Mouse (Mus musculus) liver, embryonic 14.5 days (tissue): ENCODE measurements around the gene Itih3. TPM values are rescaled to one million over a fixed set of nuclear protein-coding genes. Genes with fewer than 3 reads are reported as not detected.
A peak's percentile ranks its signal among the peaks of the same experiment; 100 is the strongest.

Experiments used
- ATAC-seq: fragments of 200-750 bp; cut with Nextera tagmentation; 2 replicates; pipeline ENCODE4 v1.8.0; 2017; ENCODE audit warnings: moderate number of reproducible peaks, mild to moderate bottlenecking, moderate library complexity; ENCODE audit not compliant: insufficient read depth
- DNase-seq, 3 experiments: peaks; one replicate each; pipeline ENCODE4 v3.0.0-alpha.2; 2012 to 2013; ENCODE audit warnings: low read depth in 3 of 3, low spot score in 3 of 3
- H3K27ac ChIP-seq: fragments of 300-500 bp; sonication (generic); 2 replicates; pipeline ENCODE4 v1.5.1; 2014; ENCODE audit warnings: moderate library complexity, mild to moderate bottlenecking, control low read depth, inconsistent platforms
- H3K27me3 ChIP-seq: fragments of 300-500 bp; sonication (generic); 2 replicates; pipeline ENCODE4 v1.6.1; 2014; ENCODE audit warnings: mild to moderate bottlenecking, low read length, moderate library complexity; ENCODE audit not compliant: control insufficient read depth, insufficient read depth
- H3K36me3 ChIP-seq: fragments of 300-500 bp; sonication (generic); replicated peaks from 2 replicates; pipeline ENCODE4 v1.6.1; 2014; ENCODE audit warnings: low read depth; ENCODE audit not compliant: control insufficient read depth, insufficient read depth
- H3K4me1 ChIP-seq, 2 experiments: fragments of 200-500 bp in 1 of 2; fragments of 300-500 bp in 1 of 2; sonication (generic) in 1 of 2; replicated peaks; 2 replicates each; pipeline ENCODE4 v1.6.1; 2012 to 2014; ENCODE audit warnings: antibody characterized with exemption in 1 of 2, inconsistent platforms in 1 of 2, low read length in 1 of 2; ENCODE audit not compliant: control insufficient read depth in 2 of 2, insufficient read depth in 2 of 2
- H3K4me2 ChIP-seq: fragments of 300-500 bp; sonication (generic); 2 replicates; pipeline ENCODE4 v1.6.1; 2014; ENCODE audit warnings: low read depth, mild to moderate bottlenecking, control low read depth, moderate library complexity
- H3K4me3 ChIP-seq, 2 experiments: fragments of 200-500 bp in 1 of 2; fragments of 300-500 bp in 1 of 2; sonication (generic) in 1 of 2; 2 replicates each; pipeline ENCODE4 v1.5.1; 2012 to 2014; ENCODE audit warnings: low read depth in 2 of 2, low read length in 2 of 2, mild to moderate bottlenecking in 2 of 2, control low read depth in 1 of 2, inconsistent platforms in 1 of 2, moderate library complexity in 1 of 2; ENCODE audit not compliant: insufficient read depth in 1 of 2
- H3K9ac ChIP-seq: fragments of 300-500 bp; sonication (generic); replicated peaks from 2 replicates; pipeline ENCODE4 v1.6.1; 2014; ENCODE audit warnings: mild to moderate bottlenecking, control low read depth, moderate library complexity
- H3K9me3 ChIP-seq: fragments of 300-500 bp; sonication (generic); 2 replicates; pipeline ENCODE4 v1.6.1; 2016; ENCODE audit warnings: low read length, mixed read lengths; ENCODE audit not compliant: control insufficient read depth
- CTCF ChIP-seq: IDR thresholded peaks from 2 replicates; pipeline ENCODE4 v1.5.1; 2016; ENCODE audit warnings: antibody characterized with exemption, low read depth, control low read depth
- EP300 ChIP-seq: IDR thresholded peaks from 2 replicates; pipeline ENCODE4 v1.6.1; 2016; ENCODE audit warnings: antibody characterized with exemption, low read depth
- WGBS: fragments of 180-500 bp; shearing (Covaris S2); extraction: QIAGEN DNeasy Blood & Tissue Kit; methylation state at CpG from one replicate; pipeline ENCODE4 v1.1.7; 2014; ENCODE audit not compliant: insufficient replicate concordance; 5-methylcytosine and 5-hydroxymethylcytosine counted together
- polyA plus RNA-seq, 2 experiments: library from polyadenylated mRNA; depleted of rRNA in 1 of 2; stranded (reverse) in 1 of 2; unstranded in 1 of 2; fragments of >200 nt; fragmentation: Nextera tagmentation in 1 of 2; extraction: Ambion mirVana in 1 of 2; gene quantifications; 2 replicates each; pipeline versions ENCODE4 v1.2.1 to v1.2.3; 2012 to 2014

The Itih3 gene
- polyA plus RNA-seq, 2 experiments = 152 to 275 TPM

- Histone ChIP-seq H3K4me3 (no peak overlapping the region), H3K27ac (no peak overlapping the region), H3K9ac (no peak overlapping the region), H3K36me3 (no peaks in the 10 kb centered on the region; the same call in 1 of the 2 replicates), H3K27me3 (no peaks in the 10 kb centered on the region), H3K4me1 (peaks cover 3 to 12% of the 10 kb centered on the region in 2 experiments; a peak in 1 of 4 replicates), H3K4me2 (no peak overlapping the region), H3K9me3 (no peaks in the 10 kb centered on the region)
- WGBS = 61% methylated on average over 10 of the region's 10 CpGs
- 0 out of 2 replicates have a peak, but pooled peaks have one; percentile 12 for ATAC-seq
- no peak for DNase-seq
- TF ChIP-seq EP300 = no peak
- TF ChIP-seq CTCF = no peak
These were observed 54.7 kb downstream of the Itih3 start for GRCm38 (mm10) chr14:30868826-30869225.

- peak; percentile 32 to 44 (median 34) for DNase-seq
- H3K36me3 ChIP-seq = no peaks in the 10 kb centered on the region
- H3K9ac ChIP-seq = no peak overlapping the region
- no peak overlapping the region for H3K27ac ChIP-seq
- H3K27me3 ChIP-seq = no peaks in the 10 kb centered on the region
- 21% methylated on average over 5 of the region's 5 CpGs for WGBS
- no peak overlapping the region for H3K4me3 ChIP-seq
- H3K4me2 ChIP-seq = no peak overlapping the region
- peaks cover 3 to 12% of the 10 kb centered on the region in 2 experiments; a peak in 1 of 4 replicates for H3K4me1 ChIP-seq
- TF ChIP-seq EP300 (no peak), CTCF (peak; percentile 94)
- no peak for ATAC-seq
- H3K9me3 ChIP-seq = no peaks in the 10 kb centered on the region
These were observed 56.5 kb downstream of the Itih3 start for GRCm38 (mm10) chr14:30867042-30867441.

- Histone ChIP-seq H3K27ac (no peak overlapping the region), H3K4me1 (peaks cover 3 to 16% of the 10 kb centered on the region in 2 experiments; a peak in 1 of 4 replicates), H3K9ac (no peak overlapping the region), H3K36me3 (no peaks in the 10 kb centered on the region), H3K9me3 (no peaks in the 10 kb centered on the region), H3K4me3 (no peak overlapping the region), H3K4me2 (no peak overlapping the region), H3K27me3 (no peaks in the 10 kb centered on the region)
- DNase-seq = no peak
- TF ChIP-seq EP300 = no peak
- TF ChIP-seq CTCF = peak; percentile 61
- ATAC-seq = no peak
- WGBS = 69% methylated on average over 3 of the region's 3 CpGs
These were observed 58.2 kb downstream of the Itih3 start for GRCm38 (mm10) chr14:30865311-30865710.

- H3K27ac ChIP-seq = no peak overlapping the region
- peaks cover 0 to 3% of the 10 kb centered on the region in 2 experiments; a peak in 1 of 4 replicates for H3K4me1 ChIP-seq
- H3K27me3 ChIP-seq = no peaks in the 10 kb centered on the region
- no peak overlapping the region for H3K9ac ChIP-seq
- no peak overlapping the region for H3K4me3 ChIP-seq
- DNase-seq (no peak), ATAC-seq (no peak)
- no peak for TF ChIP-seq CTCF
- TF ChIP-seq EP300 = no peak
- no peak overlapping the region for H3K4me2 ChIP-seq
- H3K36me3 ChIP-seq = no peaks in the 10 kb centered on the region
- no peaks in the 10 kb centered on the region for H3K9me3 ChIP-seq
- WGBS = 78% methylated on average over 9 of the region's 9 CpGs
These were observed 61.2 kb downstream of the Itih3 start for GRCm38 (mm10) chr14:30862368-30862767.

DNA sequence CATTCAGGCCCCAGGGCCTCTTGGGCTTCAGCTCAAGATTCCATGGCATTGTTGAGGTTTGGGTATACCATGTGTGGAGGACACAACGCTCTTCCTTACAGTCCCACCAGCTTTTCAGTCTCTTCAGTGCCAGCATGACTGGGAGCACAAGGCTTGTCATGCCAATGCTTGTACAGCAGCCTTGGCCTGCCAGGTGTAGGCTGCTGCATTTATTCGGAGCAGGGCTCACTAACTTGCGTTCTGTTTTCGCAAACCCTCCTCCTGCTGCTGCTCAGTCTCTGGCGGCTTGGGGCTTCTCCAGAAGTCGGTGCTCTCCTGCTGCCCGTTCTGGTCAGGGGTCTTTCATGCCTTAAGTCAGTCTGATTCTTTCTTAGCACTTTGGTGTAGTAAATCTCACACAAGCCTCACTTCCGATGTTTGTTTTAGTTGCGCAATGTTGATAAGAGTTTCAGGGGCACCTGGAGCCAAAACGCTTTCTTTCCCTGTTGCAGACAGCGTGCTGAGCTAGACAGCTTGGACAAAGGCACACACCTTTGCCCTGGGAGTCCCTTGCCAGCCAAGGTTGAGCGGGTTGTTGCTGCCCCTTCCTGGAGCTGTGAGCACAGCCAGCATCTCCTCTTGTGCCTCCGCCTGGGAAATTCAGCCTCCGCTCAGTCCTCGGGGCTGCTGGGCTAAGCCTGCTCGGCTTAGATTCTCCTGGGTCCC, 62.0 kb downstream of the Itih3 start:
- WGBS = 66% methylated on average over 16 of the region's 16 CpGs
- no peaks in the 10 kb centered on the region for H3K9me3 ChIP-seq
- H3K27ac ChIP-seq = no peak overlapping the region
- DNase-seq (no peak), ATAC-seq (0 out of 2 replicates have a peak, but pooled peaks have one; percentile 13)
- no peak overlapping the region for H3K9ac ChIP-seq
- TF ChIP-seq EP300 (no peak), CTCF (no peak)
- H3K36me3 ChIP-seq = no peaks in the 10 kb centered on the region
- H3K4me2 ChIP-seq = no peak overlapping the region
- H3K4me1 ChIP-seq = peaks cover 0 to 3% of the 10 kb centered on the region in 2 experiments; a peak in 2 of 4 replicates
- no peak overlapping the region for H3K4me3 ChIP-seq
- no peaks in the 10 kb centered on the region for H3K27me3 ChIP-seq

Other genes starting within 250 kb of the Itih3 start
- 2.0 and 3.9 TPM in 2 replicates for gene Sfmbt1, start 208.9 kb downstream of the Itih3 start, polyA plus RNA-seq (2012; rRNA removed)
- gene Sfmbt1, start 208.9 kb downstream of the Itih3 start, polyA plus RNA-seq (2014; fragmentation: Nextera tagmentation; extraction: Ambion mirVana) = 11.9 and 13.0 TPM in 2 replicates
- gene Tmem110, start 98.2 kb downstream of the Itih3 start, polyA plus RNA-seq (2012; rRNA removed) = 3.5 and 6.2 TPM in 2 replicates
- gene Tmem110, start 98.2 kb downstream of the Itih3 start, polyA plus RNA-seq (2014; fragmentation: Nextera tagmentation; extraction: Ambion mirVana) = 8.2 and 11.0 TPM in 2 replicates
- 0.42 and 0.55 TPM in 2 replicates for gene Mustn1, start 44.6 kb downstream of the Itih3 start, polyA plus RNA-seq (2012; rRNA removed)
- gene Mustn1, start 44.6 kb downstream of the Itih3 start, polyA plus RNA-seq (2014; fragmentation: Nextera tagmentation; extraction: Ambion mirVana) = 0.37 and 0.72 TPM in 2 replicates
- gene Itih4, start 37.3 kb downstream of the Itih3 start, polyA plus RNA-seq (2012; rRNA removed) = 34.6 and 56.0 TPM in 2 replicates
- gene Itih4, start 37.3 kb downstream of the Itih3 start, polyA plus RNA-seq (2014; fragmentation: Nextera tagmentation; extraction: Ambion mirVana) = 82.3 and 113 TPM in 2 replicates
- gene Itih1, start 19.5 kb upstream of the Itih3 start, polyA plus RNA-seq (2012; rRNA removed) = 27.6 and 29.6 TPM in 2 replicates
- 27.2 and 29.3 TPM in 2 replicates for gene Itih1, start 19.5 kb upstream of the Itih3 start, polyA plus RNA-seq (2014; fragmentation: Nextera tagmentation; extraction: Ambion mirVana)
- 2.2 and 3.0 TPM in 2 replicates for gene Nek4, start 27.6 kb upstream of the Itih3 start, polyA plus RNA-seq (2012; rRNA removed)
- 2.6 and 3.7 TPM in 2 replicates for gene Nek4, start 27.6 kb upstream of the Itih3 start, polyA plus RNA-seq (2014; fragmentation: Nextera tagmentation; extraction: Ambion mirVana)
- gene Glt8d1, start 77.6 kb upstream of the Itih3 start, polyA plus RNA-seq (2012; rRNA removed) = 12.6 and 18.4 TPM in 2 replicates
- 17.5 and 17.7 TPM in 2 replicates for gene Glt8d1, start 77.6 kb upstream of the Itih3 start, polyA plus RNA-seq (2014; fragmentation: Nextera tagmentation; extraction: Ambion mirVana)
- gene Spcs1, start 77.9 kb upstream of the Itih3 start, polyA plus RNA-seq (2012; rRNA removed) = 157 and 292 TPM in 2 replicates
- 307 and 323 TPM in 2 replicates for gene Spcs1, start 77.9 kb upstream of the Itih3 start, polyA plus RNA-seq (2014; fragmentation: Nextera tagmentation; extraction: Ambion mirVana)
- 7.2 and 10.3 TPM in 2 replicates for gene Pbrm1, start 95.4 kb upstream of the Itih3 start, polyA plus RNA-seq (2012; rRNA removed)
- gene Pbrm1, start 95.4 kb upstream of the Itih3 start, polyA plus RNA-seq (2014; fragmentation: Nextera tagmentation; extraction: Ambion mirVana) = 35.3 and 36.9 TPM in 2 replicates
- gene Gnl3, start 95.4 kb upstream of the Itih3 start, polyA plus RNA-seq (2012; rRNA removed) = 50.2 and 88.0 TPM in 2 replicates
- 90.8 and 91.8 TPM in 2 replicates for gene Gnl3, start 95.4 kb upstream of the Itih3 start, polyA plus RNA-seq (2014; fragmentation: Nextera tagmentation; extraction: Ambion mirVana)
- gene Smim4, start 205.2 kb upstream of the Itih3 start, polyA plus RNA-seq (2012; rRNA removed) = 21.4 and 26.7 TPM in 2 replicates
- 72.8 and 81.7 TPM in 2 replicates for gene Smim4, start 205.2 kb upstream of the Itih3 start, polyA plus RNA-seq (2014; fragmentation: Nextera tagmentation; extraction: Ambion mirVana)
- 146 and 164 TPM in 2 replicates for gene Nt5dc2, start 207.3 kb upstream of the Itih3 start, polyA plus RNA-seq (2012; rRNA removed)
- gene Nt5dc2, start 207.3 kb upstream of the Itih3 start, polyA plus RNA-seq (2014; fragmentation: Nextera tagmentation; extraction: Ambion mirVana) = 161 and 173 TPM in 2 replicates
- 18.9 and 19.9 TPM in 2 replicates for gene Stab1, start 244.9 kb upstream of the Itih3 start, polyA plus RNA-seq (2012; rRNA removed)
- gene Stab1, start 244.9 kb upstream of the Itih3 start, polyA plus RNA-seq (2014; fragmentation: Nextera tagmentation; extraction: Ambion mirVana) = 19.3 and 20.7 TPM in 2 replicates